Mouse (Mus musculus): Measurements from ENCODE around the gene Gbx2. TPM values are rescaled to one million over a fixed set of nuclear protein-coding genes. Genes with fewer than 3 reads are reported as not detected.
A peak's percentile ranks its signal among the peaks of the same experiment; 100 is the strongest.

The Gbx2 gene
- polyA plus RNA-seq, 1 experiment from 2014 or later, result 0.52 TPM

DNA sequence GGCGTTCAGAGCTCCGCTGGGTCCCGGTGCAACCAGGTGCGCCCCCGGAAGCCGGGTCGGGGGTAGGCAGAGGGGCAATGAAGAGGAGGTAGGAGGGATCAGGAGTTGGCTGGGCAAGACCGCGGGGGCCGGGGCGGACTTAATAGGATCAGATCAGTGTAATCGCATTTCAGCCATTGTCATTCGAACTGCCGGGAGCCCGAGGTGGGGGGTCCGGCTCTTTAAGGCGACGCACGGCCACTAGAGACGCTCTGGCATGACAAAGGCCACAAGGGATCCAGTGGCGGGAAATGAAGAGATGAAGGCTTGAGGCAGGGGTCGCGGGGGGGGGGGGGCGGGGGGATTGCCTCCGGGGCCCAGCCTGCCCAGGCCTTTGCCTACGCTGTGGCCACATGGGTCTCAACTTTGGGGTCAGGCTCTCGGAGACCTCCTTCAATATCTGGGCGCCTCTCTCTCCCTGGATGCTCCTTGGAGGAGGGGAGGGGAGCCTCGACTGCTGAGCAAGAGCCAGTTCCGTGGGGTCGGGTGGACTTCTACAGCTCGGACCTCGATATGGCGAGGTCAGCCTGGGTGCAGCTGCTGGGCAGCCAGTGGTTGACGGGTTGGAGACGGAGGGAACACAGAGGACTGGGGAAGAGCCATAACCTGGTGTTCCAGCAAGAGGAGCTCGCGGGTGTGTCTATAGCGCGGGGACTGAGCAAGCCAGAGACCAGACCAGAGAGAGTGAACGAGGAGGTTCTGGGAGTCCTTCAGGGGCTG is 7.9 kb downstream of the Gbx2 start:
- no peaks in the 10 kb centered on the region for H3K36me3 ChIP-seq (replicated peaks; ENCODE audit: insufficient read depth, low read length)
- TF ChIP-seq EP300 (IDR thresholded peaks at IDR 0.05; ENCODE audit: low read depth) (no peak), CTCF (IDR thresholded peaks at IDR 0.05; ENCODE audit: low read depth) (no peak)
- DNase-seq (no peak), ATAC-seq (no peak)
- no peaks in the 10 kb centered on the region for H3K4me1 ChIP-seq (ENCODE audit: insufficient read depth)
- H3K9me3 ChIP-seq (ENCODE audit: low read length), result no peaks in the 10 kb centered on the region
- WGBS (ENCODE audit: insufficient replicate concordance), result 3% methylated on average over 38 of the region's 41 CpGs
- no peak overlapping the region for H3K4me3 ChIP-seq (ENCODE audit: low read depth, low read length)
- H3K9ac ChIP-seq (replicated peaks), result no peak overlapping the region
- H3K27me3 ChIP-seq (ENCODE audit: insufficient read depth, low read length), result peaks cover 83% of the 10 kb centered on the region
- H3K4me2 ChIP-seq (ENCODE audit: low read depth, low read length), result 0 out of 2 replicates have a peak overlapping the region, but pooled peaks have one; percentile 29
- no peak overlapping the region for H3K27ac ChIP-seq (ENCODE audit: low read depth)

DNA sequence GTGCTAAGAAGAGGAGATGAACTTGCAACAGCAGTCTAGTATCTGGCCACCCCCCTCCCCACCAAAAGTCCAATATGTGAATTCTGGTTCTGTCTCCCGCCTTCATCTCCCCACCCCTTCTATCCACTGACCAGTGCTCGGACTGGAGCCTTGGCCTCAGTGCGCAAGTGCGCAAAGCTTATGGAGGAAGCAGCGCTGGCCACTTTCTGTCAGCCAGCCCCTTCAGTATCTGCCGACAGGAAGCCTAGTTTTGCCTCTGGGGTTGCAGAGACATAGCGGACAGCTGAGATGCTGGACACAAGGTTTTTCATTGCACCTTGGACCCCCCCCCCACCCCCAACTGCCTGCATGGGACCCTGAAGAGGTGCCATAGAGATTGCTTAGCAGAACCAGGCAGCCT is 8.7 kb downstream of the Gbx2 start:
- Histone ChIP-seq H3K9ac (replicated peaks) (no peak overlapping the region), H3K4me1 (ENCODE audit: insufficient read depth) (no peaks in the 10 kb centered on the region), H3K9me3 (ENCODE audit: low read length) (no peaks in the 10 kb centered on the region), H3K27me3 (ENCODE audit: insufficient read depth, low read length) (peaks cover 76% of the 10 kb centered on the region), H3K36me3 (replicated peaks; ENCODE audit: insufficient read depth, low read length) (no peaks in the 10 kb centered on the region), H3K4me2 (ENCODE audit: low read depth, low read length) (no peak overlapping the region), H3K27ac (ENCODE audit: low read depth) (no peak overlapping the region), H3K4me3 (ENCODE audit: low read depth, low read length) (no peak overlapping the region)
- 2% methylated on average over 7 of the region's 7 CpGs for WGBS (ENCODE audit: insufficient replicate concordance)
- DNase-seq, result no peak
- ATAC-seq, result no peak
- no peak for TF ChIP-seq EP300 (IDR thresholded peaks at IDR 0.05; ENCODE audit: low read depth)
- TF ChIP-seq CTCF (IDR thresholded peaks at IDR 0.05; ENCODE audit: low read depth), result no peak

DNA sequence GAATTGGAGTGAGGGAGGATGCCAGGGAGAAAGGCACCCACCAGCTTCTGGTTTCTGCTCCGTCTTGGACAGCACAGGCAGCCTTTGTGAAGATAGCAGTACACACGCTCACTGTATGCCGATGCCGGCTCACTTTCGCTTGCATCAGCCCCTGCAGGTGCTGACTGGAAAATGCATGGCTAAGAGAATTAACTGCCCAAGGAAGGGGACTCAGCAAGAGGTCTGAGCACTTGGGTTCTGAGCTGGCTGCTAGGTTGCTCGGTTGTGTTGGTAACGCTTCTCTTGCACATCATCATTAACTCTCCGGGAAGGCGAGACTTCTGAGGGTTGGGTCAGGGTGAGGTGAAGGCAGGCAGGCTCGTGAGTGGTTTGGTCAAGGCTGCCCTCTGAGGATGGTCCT is 9.2 kb downstream of the Gbx2 start:
- DNase-seq (no peak), ATAC-seq (no peak)
- Histone ChIP-seq H3K9me3 (ENCODE audit: low read length) (no peaks in the 10 kb centered on the region), H3K4me1 (ENCODE audit: insufficient read depth) (no peaks in the 10 kb centered on the region), H3K27me3 (ENCODE audit: insufficient read depth, low read length) (peaks cover 71% of the 10 kb centered on the region), H3K4me3 (ENCODE audit: low read depth, low read length) (no peak overlapping the region), H3K4me2 (ENCODE audit: low read depth, low read length) (no peak overlapping the region), H3K27ac (ENCODE audit: low read depth) (no peak overlapping the region), H3K36me3 (replicated peaks; ENCODE audit: insufficient read depth, low read length) (no peaks in the 10 kb centered on the region), H3K9ac (replicated peaks) (no peak overlapping the region)
- no peak for TF ChIP-seq CTCF (IDR thresholded peaks at IDR 0.05; ENCODE audit: low read depth)
- TF ChIP-seq EP300 (IDR thresholded peaks at IDR 0.05; ENCODE audit: low read depth), result no peak
- WGBS (ENCODE audit: insufficient replicate concordance), result 5% methylated on average over 10 of the region's 10 CpGs

DNA sequence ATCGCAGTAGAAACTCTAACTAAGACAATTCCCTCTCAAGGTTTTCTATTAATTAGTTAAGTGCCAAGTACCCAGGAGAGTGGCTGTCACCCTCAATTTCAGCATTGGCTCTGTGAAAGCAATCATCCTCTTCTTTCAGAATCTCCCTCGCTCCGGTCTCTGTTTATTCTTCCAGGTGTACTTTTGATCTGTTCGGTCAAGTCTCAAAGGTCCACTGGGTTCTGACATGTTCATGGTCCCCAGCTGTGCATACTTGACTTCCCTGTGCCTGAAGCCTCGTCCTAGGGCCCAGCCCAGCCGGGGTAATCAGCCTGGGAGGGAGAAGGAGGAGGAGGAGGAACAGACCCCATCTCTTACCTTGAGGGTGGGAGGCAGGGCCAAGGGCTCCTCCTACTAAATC is 11.8 kb downstream of the Gbx2 start:
- WGBS (ENCODE audit: insufficient replicate concordance), result 60% methylated on average over 6 of the region's 6 CpGs
- no peak for TF ChIP-seq EP300 (IDR thresholded peaks at IDR 0.05; ENCODE audit: low read depth)
- TF ChIP-seq CTCF (IDR thresholded peaks at IDR 0.05; ENCODE audit: low read depth), result no peak
- no peaks in the 10 kb centered on the region for H3K9me3 ChIP-seq (ENCODE audit: low read length)
- no peak for DNase-seq
- peaks cover 46% of the 10 kb centered on the region for H3K27me3 ChIP-seq (ENCODE audit: insufficient read depth, low read length)
- no peak overlapping the region for H3K9ac ChIP-seq (replicated peaks)
- H3K4me2 ChIP-seq (ENCODE audit: low read depth, low read length), result no peak overlapping the region
- H3K4me3 ChIP-seq (ENCODE audit: low read depth, low read length), result no peak overlapping the region
- no peaks in the 10 kb centered on the region for H3K4me1 ChIP-seq (ENCODE audit: insufficient read depth)
- H3K27ac ChIP-seq (ENCODE audit: low read depth), result no peak overlapping the region
- no peak for ATAC-seq
- no peaks in the 10 kb centered on the region for H3K36me3 ChIP-seq (replicated peaks; ENCODE audit: insufficient read depth, low read length)

DNA sequence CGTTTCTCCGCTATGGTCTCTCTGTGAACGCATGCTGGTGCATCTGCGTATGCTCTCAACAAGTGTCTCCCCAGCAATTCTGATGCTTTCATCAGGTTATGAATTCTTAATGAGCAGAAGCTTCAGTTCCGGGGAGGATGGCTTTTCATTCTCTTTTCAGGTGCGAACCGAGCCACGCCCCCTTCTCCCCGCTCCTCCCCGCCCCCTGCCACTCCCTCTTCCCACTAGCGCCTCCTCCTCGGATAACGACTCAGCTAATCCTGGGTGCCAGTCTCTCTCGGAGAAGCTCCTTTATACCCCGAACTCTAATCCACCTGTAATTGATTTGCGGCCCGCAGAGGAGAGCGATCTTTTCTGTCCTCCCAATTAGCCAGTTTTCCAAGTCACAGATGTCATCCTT is 12.9 kb downstream of the Gbx2 start:
- no peak overlapping the region for H3K9ac ChIP-seq (replicated peaks)
- no peak overlapping the region for H3K27ac ChIP-seq (ENCODE audit: low read depth)
- H3K4me3 ChIP-seq (ENCODE audit: low read depth, low read length), result no peak overlapping the region
- TF ChIP-seq CTCF (IDR thresholded peaks at IDR 0.05; ENCODE audit: low read depth) (no peak), EP300 (IDR thresholded peaks at IDR 0.05; ENCODE audit: low read depth) (no peak)
- peaks cover 35% of the 10 kb centered on the region for H3K27me3 ChIP-seq (ENCODE audit: insufficient read depth, low read length)
- no peaks in the 10 kb centered on the region for H3K4me1 ChIP-seq (ENCODE audit: insufficient read depth)
- DNase-seq (no peak), ATAC-seq (no peak)
- H3K9me3 ChIP-seq (ENCODE audit: low read length), result no peaks in the 10 kb centered on the region
- H3K36me3 ChIP-seq (replicated peaks; ENCODE audit: insufficient read depth, low read length), result no peaks in the 10 kb centered on the region
- 37% methylated on average over 18 of the region's 18 CpGs for WGBS (ENCODE audit: insufficient replicate concordance)
- H3K4me2 ChIP-seq (ENCODE audit: low read depth, low read length), result no peak overlapping the region

DNA sequence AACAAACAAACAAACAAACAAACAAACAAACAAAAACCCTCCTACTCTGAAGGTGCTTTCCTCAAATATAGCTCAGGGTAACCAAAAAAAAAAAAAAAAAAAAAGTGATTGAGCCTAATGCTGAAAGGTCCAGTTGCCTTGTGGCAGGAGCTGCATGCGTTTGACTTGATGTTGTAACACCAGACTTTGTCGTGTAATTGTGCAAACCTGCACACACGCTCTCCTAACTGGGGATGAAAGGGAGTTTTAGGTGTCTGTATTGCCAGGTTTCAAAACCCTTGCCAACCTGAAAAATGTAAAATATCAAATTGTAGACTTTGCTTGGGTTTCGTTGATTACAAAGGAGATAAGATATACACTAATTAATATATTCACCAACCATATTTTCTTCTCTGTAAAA is 17.4 kb downstream of the Gbx2 start:
- TF ChIP-seq CTCF (IDR thresholded peaks at IDR 0.05; ENCODE audit: low read depth) (no peak), EP300 (IDR thresholded peaks at IDR 0.05; ENCODE audit: low read depth) (no peak)
- peak; percentile 64; the same call in 1 of the 2 replicates for ATAC-seq
- Histone ChIP-seq H3K27ac (ENCODE audit: low read depth) (no peak overlapping the region), H3K4me2 (ENCODE audit: low read depth, low read length) (no peak overlapping the region), H3K4me3 (ENCODE audit: low read depth, low read length) (no peak overlapping the region), H3K27me3 (ENCODE audit: insufficient read depth, low read length) (peaks cover 5% of the 10 kb centered on the region; the same call in 1 of the 2 replicates), H3K9me3 (ENCODE audit: low read length) (no peaks in the 10 kb centered on the region), H3K36me3 (replicated peaks; ENCODE audit: insufficient read depth, low read length) (no peaks in the 10 kb centered on the region), H3K9ac (replicated peaks) (no peak overlapping the region), H3K4me1 (ENCODE audit: insufficient read depth) (no peaks in the 10 kb centered on the region)
- whole genome bisulfite sequencing (ENCODE audit: insufficient replicate concordance), result 52% methylated on average over 4 of the region's 4 CpGs
- no peak for DNase-seq
